Mouse (Mus musculus): ENCODE results near the gene Dnpep. TPM values are rescaled to one million over a fixed set of nuclear protein-coding genes. Genes with fewer than 3 reads are reported as not detected.
A peak's percentile ranks its signal among the peaks of the same experiment; 100 is the strongest.

The Dnpep gene
- total RNA-seq (2021): 92.5 and 101 TPM in 2 replicates
- long read RNA-seq, experiment 1, transcript Dnpep-201 (15 exons, 2,488 nt): major isoform, 160 of 242 reads
- long read RNA-seq, experiment 1, transcript Dnpep-202 (15 exons, 1,571 nt): minor isoform, 36 of 242 reads
- long read RNA-seq, experiment 1, transcript Dnpep-209 (14 exons, 1,862 nt): minor isoform, 17 of 242 reads
- long read RNA-seq, experiment 1, partial matches to known transcripts: 16 of 242 reads
- long read RNA-seq, experiment 1, other reads (novel, unspliced or antisense): 12 of 242 reads
- long read RNA-seq, experiment 2, transcript Dnpep-202 (15 exons, 1,571 nt): minor isoform, 12 of 130 reads
- long read RNA-seq, experiment 2, transcript Dnpep-201 (15 exons, 2,488 nt): major isoform, 91 of 130 reads
- long read RNA-seq, experiment 2, partial matches to known transcripts: 14 of 130 reads
- long read RNA-seq, experiment 2, other reads (novel, unspliced or antisense): 11 of 130 reads

DNA sequence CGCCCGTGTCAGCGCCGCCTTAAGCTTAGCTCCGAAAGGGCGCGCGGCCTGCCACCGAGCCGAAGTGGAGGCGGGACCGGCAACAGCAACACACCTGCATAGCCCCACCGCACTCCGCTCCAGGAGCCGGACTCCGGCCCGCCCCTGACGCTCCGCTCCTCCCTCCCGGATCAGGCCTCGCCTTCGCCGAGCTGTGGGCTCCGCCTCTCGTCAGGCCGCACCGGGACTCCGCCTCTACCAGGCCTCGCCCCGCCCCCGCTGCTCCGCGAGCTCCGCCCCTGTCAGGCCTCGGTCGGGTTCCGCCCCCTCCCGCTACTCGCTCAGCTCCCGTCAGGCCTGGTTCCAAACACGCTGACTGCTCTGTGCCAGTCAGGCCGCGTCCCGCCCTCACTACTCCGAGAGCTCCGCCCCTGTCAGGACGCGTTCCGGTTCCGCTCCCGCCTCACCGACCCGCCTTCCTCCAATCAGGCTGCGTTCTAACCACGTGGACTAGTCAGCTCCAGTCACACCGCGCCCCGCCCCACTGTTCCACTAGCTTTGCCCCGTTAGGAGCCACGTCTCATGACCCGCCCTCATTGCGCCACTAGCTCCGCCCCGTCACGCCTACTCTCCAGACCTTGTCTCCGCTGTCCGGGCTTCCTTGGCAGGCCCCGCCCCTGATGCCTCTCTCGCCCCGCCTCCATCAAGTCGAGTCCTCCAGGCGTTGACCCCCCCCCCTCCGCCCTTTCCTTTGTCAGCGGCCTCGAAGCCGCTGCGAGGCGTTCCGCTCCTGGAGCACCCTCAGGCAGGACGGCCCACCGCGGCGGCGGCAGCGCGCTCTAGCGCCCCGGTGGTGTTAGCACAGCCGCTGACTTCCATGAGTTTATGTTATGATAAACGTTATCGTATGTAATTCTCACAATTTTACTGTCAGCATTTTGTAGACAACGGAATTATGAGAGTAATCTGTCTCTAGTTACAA is at the start of gene Dnpep:
Dnpep (minus strand) TSS at position 750 of the 961 bp plus-strand sequence.
- DNase-seq: peak; percentile 100

DNA sequence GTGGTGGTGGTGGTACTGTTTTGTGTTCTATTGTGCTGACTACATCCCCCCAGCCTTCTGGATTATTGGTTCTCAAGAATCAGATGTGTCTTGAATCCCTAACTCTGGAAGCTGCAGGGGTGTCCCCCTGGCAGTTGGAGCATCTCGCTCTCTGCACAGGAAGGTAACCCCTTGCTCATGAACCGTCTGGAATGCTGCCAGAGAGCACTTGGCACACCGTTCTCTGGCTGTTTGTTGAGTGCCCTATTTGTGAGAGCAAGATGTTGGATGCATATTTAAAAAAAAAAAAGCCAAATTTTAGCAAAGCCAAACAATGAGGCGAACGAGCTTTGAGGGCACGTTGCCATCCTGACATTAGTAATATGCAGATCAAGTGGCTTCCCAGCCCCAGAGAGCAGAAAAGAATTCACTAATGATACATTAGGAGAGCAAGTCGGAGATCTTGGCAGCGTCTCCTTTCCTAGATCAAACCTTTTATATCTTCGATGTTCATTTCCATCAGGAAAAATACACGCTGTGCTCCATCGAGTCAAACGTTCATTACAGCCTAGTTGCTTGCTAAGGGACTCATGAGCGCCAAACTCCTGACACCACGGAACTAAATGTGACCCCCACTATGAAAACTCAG is 47.8 kb upstream of the Dnpep start:
- DNase-seq: no peak

DNA sequence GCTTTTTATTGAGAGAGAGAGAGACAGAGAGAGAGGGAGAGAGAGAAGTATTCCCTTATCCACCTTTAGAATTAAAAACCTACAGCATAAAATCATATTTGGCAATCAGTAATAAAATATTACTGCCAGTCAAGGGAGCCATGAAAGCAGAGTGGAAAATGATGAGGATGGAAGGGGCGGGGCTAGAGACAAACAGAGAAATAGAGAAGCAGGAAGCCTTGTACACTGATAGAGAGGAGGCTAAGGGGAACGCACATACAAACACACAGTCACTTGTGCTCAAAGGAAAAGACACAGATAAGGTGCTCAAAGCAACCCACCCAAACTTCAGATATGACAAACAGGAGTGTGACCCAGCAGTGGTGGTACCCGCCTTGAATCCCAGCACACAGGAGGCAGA is 46.1 kb upstream of the Dnpep start:
- DNase-seq: no peak

DNA sequence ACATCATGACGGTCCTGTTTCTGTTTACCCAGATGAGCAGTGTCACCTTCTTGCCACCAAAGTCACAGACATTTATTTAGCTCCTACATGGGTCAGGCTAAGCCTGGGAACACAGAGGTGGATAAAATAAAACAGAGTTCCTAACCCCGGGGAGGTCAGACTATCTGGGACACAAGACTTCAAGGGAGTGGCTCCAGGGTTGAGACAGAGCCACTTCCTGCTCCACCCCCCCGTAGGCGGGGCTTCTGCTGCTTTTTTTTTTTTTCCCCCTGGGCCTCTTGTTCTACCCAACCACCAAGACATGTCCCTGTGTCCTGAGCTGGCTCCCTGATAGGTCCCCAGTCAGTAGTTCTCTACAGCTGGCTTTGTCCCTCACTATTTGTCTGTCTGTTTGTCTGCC is 44.0 kb upstream of the Dnpep start:
- peak; percentile 48 for DNase-seq

DNA sequence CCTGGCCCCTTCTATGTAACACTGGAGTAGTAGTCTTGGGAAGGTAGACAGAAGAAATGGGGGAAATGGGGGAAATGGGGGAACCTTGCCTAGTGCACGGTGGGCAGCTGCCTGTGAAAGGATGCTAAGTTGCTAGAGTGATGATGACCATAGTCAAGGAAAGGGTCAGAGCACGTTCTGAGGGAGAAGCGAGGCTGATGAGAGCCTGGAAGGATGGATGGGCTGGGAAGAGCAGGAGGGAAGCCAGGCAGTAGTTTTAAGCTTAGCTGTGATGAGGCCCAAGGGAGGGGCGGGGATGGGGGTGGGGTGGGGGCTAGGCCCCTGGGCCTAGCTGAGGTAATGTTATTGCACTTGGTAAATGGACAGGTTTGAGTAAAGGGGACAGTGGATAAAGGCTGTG is 43.3 kb upstream of the Dnpep start:
- no peak for DNase-seq

DNA sequence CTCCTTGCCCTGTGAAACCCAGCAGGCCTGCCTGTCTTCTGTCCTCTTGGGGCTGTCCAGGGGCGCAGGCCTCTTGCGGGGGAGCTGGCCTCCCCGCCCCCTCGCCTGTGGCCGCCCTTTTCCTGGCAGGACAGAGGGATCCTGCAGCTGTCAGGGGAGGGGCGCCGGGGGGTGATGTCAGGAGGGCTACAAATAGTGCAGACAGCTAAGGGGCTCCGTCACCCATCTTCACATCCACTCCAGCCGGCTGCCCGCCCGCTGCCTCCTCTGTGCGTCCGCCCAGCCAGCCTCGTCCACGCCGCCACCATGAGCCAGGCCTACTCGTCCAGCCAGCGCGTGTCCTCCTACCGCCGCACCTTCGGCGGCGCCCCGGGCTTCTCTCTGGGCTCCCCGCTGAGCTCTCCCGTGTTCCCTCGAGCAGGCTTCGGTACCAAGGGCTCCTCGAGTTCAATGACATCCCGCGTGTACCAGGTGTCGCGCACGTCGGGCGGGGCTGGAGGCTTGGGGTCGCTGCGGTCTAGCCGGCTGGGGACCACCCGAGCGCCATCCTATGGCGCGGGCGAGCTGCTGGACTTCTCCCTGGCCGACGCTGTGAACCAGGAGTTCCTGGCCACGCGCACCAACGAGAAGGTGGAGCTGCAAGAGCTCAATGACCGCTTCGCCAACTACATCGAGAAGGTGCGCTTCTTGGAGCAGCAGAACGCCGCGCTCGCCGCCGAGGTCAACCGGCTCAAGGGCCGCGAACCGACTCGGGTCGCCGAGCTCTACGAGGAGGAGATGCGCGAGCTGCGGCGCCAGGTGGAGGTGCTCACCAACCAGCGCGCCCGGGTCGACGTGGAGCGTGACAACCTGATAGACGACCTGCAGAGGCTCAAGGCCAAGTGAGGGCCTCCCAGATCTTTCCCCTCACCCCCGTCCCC is 42.6 kb upstream of the Dnpep start, which contains the start of gene Des:
Des (plus strand) TSS at position 218 of the 920 bp plus-strand sequence.
- DNase-seq: peak; percentile 49

DNA sequence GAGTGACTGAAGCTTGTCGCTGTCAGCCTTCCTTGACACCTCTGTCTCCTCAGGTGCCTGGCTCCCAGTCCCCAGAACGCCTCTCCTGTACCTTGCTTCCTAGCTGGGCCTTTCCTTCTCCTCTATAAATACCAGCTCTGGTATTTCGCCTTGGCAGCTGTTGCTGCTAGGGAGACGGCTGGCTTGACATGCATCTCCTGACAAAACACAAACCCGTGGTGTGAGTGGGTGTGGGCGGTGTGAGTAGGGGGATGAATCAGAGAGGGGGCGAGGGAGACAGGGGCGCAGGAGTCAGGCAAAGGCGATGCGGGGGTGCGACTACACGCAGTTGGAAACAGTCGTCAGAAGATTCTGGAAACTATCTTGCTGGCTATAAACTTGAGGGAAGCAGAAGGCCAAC is 41.6 kb upstream of the Dnpep start:
- DNase-seq: no peak

DNA sequence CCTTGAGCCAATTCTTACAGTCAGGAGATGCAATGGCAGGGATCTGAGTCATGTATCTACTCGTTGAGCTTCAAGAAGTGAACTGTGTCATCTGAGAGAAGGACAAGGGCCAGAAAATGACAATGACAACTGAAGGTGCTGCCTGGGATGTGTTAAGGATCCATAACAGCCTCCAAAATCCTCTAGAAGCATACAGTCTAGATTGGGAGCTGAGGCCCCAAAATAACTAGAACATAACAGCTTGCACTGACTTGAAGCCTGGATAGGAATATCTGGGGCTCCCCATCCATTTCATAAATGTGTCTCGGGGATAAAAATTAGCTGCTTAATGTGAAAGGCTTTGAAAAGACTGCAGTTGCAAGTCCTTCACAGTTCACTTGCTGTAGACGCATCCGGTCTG is 40.2 kb upstream of the Dnpep start:
- no peak for DNase-seq

DNA sequence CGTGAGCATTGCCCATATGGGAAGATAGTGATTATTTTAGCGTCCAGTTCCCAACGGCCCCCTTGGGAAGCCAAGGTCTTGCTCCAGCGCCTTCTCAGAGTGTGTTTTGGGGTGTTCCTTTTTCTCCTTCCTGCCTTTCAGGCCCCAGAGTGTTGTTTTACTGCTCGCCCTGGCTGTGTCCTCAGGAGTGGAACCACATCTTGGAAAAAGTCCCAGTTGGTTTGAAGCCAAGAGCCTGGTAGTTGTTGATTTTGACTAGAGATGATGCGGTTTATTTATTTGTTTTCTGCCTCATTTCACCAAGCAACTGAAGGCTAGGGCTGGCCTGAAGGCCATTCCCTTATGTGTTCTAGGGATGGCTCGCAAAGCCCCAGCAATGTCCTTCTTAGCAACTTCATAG is 39.5 kb upstream of the Dnpep start:
- DNase-seq: peak; percentile 83

DNA sequence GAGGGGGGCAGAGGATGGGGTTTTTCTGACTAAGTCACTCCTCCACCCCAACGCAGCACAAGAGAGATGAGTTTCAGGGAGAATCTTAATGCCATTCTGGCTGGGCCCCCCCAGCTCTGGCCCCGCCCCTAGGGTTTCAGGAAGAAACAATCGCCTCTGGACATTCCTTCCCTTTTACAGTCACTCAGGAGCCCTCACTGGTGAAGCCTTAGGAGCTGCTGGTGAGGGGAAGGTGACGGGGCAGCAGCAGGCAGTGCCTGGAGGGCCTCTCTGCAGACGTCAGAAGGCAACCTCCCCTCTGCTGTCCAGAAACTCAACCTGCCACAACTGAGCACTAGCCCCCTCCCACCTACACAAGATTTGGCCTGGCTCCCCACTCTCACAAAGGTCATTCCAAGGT is 31.5 kb upstream of the Dnpep start:
- no peak for DNase-seq

DNA sequence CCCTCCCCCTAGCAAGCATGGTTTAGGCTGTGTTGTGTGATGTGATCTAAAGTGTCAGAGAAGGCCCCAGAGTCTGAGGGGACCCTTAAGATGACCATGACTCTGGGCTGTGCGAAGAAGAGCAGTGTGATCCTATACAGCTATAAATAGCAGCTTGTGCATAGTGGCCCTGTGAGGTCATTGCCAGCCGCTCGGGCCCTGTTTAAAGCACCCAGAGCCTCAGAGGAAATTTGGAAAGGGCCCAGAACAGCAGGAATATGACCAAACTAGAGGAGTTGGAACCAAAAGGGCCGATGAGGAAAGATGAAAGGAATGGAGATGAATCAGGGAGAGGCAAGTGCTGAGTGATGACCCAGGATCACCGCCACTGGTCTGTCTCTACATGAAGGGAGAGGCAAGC is 29.5 kb upstream of the Dnpep start:
- peak; percentile 30 for DNase-seq

DNA sequence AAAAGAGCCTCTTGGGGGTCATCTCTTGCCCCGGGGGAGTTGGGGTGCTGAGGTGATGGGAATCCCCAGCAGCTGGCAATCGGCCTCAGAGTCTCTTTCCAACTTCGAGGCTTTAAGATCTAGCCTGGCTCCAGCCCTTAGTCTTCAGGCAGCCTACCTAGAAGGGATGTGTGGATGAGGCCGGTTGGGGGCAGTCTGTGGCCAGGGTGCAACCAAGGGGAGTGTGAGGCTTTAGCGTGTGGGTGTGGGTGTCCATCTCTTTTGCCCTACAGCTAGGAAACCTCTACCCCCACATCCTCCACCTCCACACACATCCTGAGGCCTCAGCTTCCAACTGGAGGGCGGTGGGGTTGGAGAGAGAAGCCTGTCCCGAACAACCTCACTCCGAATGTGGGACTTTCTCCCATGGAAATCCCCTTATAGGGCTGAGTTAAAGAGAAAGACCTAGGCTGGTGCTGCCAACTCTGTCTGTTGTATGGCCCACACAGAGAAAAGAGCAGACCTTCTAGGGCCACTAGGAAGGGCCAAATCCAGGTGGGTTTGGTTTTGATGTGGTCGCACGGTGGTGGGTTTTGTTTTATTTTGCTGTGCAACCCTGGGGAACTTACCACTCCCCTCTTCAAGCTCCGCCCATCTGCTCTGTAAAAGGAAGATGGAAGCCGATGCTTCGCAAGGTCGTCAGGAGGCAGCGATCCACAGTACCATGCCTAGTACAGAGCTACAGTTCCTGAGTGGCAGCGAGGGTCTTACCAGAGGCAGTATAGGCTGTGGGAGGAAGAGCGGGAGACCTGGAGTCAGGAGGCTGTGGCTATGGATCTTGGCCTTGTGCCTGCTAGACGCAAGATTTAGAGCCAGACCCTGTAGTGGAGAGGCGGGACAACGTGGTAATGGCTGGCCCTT is 27.5 kb upstream of the Dnpep start:
- no peak for DNase-seq

DNA sequence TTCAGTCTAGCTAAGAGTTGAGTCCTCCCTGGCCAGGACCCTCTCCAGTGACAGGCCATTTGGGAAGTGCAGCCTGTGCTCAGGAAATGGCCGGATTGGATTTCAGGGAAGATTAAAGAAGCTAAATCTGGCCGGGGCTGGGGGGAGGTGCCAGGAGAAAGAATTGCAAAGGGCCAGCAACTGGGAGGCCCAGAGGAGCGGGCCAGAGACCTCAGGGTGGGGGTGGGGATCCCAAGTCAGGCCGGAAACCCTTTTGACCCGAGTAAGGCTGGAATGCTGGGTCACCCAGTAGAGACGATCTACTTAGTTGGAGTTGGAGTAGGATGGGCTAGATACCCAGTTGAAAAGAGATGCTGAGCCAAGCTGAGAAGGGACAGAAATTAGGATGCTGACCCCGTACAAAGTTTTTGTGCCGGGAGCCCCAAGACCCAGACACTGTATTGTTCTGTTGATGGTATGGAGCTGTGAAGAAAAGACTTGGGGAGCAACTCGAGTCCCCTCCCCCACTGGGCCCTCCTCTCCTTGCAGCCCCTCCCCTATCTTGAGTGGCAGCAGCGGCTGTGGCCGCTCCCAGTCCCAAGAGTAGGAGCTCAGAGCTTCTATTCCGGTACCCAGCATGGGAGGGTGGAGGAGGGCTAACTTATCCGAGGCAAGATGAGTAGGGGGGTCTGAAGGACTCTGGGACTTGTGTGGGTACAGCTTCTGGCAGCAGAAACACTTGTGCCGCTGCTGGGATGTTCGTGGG is 26.7 kb upstream of the Dnpep start:
- no peak for DNase-seq

DNA sequence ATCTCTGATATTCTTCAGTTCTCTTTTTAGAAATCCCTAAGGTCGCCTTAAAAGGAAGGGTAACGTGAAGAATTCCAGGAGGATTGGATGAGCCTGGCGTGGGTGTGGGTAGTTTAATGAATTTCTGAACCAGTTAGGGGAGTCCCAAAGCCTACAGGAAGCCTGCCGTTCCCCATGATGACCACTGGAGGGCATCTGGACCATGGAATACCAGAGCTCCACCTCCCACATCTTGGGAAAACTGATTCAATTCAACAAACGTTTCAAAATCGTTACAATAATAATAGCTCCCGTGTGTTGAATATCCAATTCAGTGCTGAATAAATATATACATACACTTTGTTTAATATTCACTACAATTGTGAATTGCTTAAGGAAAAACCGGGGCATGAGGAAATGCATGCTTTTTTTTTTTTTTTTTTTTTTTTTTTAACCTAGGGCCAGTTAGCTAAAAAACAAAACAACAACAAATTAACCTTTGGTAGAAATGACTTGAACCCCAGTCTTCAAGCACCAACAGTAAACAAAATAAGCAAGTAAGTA is 25.2 kb upstream of the Dnpep start:
- DNase-seq: peak; percentile 83

DNA sequence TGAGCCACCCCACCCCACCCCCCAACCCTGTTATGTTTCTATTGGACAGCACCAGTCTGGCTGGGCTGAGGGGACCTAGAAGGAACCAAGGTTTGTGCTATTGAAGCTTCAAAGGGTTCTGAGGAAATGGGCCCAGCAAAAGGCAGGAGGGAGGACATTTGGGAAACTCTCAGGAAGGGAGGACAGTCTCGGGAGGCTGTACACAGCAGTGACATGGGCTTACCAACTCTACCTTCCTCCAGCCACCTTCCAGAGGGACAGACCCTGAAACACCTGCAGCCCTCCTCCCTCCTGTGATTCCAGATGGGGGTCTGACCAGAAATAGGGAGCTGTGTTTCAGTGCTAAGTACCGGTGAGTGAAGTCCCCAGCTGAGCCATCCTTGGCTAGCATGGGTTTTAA is 22.7 kb upstream of the Dnpep start:
- no peak for DNase-seq

DNA sequence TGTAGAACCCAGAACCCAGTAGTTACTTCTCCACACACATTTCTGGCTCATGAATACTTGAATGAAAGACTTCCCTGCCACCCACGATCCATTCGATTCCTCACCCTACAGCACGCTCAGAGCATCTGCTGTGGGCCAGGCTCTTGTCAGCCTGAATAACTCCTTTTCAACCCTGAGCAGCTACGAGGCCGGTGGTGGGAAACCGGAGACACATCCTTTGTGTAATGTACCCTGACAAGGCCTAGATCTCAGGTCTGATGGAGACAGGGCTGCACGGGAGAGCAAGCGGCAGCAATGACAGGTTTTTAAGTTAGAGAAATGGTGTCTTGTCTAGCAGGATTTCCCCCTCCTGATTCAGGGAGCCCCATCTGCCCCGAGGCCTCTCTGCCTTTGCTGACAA is 21.5 kb upstream of the Dnpep start:
- DNase-seq: no peak

DNA sequence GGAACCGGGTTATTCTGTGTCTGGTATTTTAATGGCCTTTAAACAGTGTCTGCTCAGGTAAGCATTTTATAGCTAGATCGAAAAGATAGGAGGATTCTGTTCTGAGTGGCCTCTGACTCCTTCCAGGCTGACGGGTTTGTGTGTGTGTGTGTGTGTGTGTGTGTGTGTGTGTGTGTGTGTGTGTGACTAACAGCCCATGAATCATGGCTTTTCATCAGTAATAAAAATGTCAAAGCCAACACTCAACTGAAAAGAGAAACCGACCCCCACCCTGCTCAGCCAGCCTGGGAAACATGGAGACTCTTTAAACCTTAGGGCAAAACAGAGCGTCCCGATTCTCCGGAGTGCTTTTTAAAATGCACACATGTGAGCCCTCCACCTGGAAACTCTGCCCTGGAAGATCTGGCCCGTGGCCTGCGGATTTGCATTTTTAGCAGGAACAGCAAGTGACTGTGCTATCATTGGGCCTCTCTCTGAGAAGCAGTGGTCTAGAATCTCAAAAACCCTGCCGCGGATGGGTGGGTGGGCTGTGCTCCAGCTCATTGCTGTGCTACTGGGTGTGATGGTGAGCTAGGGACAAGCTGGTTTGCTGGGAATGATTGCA is 20.4 kb upstream of the Dnpep start:
- DNase-seq: peak; percentile 56

DNA sequence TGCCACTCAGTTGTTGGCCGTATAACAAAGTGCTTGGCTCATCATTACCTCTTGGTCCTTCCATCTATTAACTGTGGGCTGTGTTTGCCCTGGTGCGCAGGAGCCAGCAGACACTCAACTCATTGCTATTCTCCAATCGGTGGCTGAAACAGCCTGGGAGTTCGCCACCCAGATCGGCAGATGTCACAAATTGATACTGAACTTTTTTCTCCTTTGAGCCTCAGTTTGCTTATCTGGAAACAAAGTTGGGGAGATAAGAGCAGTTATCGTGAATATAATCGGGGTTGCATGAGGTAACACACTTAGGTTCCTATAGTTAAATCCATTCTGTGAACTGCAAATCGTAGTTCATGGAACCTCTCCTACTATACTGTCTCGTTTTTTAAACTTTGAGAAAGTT is 19.3 kb upstream of the Dnpep start:
- DNase-seq: no peak

DNA sequence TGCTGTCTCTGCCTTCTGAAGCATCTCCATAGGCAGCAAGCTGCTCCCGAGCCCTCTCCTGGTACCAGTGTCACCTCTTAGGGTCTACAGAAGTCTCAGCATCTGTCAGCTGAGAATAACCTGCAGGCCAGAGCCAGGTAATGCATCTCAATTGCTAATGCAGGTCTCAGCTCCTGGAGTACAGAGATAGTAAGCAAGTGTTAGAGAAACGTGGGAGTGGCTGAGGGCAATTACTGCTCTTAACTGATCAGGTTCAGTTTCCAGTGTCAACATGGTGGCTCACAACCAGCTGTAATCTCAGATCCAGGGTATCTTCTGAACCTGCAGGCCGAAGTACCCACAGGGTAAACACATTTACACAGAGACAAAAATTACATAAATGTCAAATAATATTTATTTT is 18.7 kb upstream of the Dnpep start:
- DNase-seq: no peak
